Mouse (Mus musculus) yolk sac, embryonic 10.5 days (tissue): ENCODE measurements around the gene Nmb.

Experiments
- DNase-seq: peaks from one replicate; pipeline ENCODE4 v3.0.0-alpha.2; 2017; ENCODE audit warnings: low spot score

Nmb gene

DNA sequence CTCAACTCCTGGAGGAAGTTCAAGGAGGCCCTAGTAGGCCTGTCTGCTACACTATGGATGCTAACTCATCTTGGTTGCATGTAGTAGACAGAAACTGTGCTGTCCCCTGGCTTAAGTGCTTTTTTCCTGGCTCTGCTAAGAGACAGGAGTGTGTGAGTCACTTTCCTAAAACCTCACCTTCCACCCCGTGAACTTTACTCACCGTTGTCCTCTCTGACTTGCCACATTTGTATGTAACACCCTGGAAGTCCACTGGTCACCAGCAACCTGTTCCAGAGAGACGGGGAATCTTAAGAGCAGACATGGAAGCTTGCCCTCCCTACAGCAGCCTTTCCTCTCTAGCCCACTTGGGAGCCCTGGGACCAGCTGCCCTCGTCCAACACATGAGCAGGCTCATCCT is 7.2 kb downstream of the Nmb start:
- no peak for DNase-seq

DNA sequence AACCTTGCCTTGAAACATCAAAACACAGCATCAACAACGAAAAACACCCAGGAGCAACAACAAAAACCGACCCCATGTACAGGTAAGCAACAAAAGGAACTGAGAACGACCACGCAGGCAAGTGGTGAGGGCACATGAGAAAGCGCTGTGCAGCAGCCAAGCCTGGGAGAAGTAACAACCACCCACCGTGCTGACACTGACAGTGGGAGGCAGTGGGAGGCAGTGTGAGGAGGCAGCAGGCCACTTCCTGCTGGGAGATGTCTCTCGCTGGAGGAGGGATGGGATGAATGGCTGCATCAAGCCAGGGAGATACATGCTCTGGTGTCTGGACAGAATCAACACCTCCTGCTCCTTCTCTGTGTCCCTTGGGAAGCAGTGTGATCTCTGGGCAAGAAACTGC is 7.7 kb downstream of the Nmb start:
- no peak for DNase-seq

DNA sequence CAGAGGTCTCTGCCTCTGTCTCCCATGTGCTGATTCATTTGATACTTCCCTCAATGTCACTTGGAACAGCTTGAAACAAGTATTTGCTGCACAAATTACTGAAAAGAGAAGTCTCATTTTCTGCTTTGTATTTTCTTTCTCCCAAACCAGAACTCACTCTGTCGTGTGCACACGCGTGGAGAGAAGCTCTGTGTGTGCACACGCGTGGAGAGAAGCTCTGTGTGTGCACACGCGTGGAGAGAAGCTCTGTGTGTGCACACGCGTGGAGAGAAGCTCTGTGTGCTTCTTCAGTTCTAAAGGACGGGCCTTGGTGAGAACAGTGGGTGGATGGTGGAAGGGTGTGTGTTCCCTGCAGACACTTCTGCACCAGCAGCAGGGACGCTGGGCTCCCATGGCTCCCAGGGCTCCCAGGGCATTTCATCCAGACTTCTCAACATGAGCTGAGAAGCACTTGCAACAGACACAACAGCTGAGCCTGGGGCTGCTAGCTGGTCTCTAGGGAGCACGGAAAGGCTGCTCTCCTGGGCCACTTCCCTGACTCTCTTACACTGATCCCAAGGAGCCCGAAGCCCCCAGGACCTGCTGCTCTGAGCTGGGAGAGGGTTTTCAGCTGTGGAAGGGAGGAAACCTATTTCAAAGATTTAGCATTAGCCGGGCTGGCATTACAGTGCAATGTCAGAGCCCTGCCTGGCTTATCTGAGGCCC is 9.9 kb downstream of the Nmb start:
- DNase-seq = no peak

DNA sequence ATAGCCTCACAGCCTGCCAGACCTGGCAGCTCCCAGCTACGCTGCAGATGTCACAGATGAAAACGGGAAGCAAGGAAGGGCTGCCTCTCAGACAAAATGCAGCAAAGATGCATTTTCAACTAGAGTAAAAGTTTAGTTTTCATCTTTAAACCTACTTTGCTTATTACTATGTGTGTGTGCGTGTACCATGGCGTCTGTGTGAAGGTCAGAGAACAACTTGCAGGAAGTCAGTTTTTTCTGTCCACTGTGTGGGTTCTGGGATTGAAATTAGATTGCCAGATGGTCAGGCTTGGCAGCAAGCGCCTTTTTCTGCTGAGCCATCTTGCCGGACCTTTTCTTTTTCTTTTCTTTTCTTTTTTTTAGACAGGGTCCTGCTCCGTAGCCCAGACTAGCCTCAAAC is 10.7 kb downstream of the Nmb start:
- no peak for DNase-seq

- no peak for DNase-seq
These were observed 11.1 kb downstream of the Nmb start for GRCm38 (mm10) chr7:80893753-80894129.

- no peak for DNase-seq
These were observed 11.7 kb downstream of the Nmb start for GRCm38 (mm10) chr7:80893086-80893752.

GRCm38 (mm10) chr7:80889841-80890241 is 15.0 kb downstream of the Nmb start:
- DNase-seq = no peak

GRCm38 (mm10) chr7:80889021-80889511 is 15.8 kb downstream of the Nmb start:
- peak; percentile 71 for DNase-seq

- DNase-seq = peak; percentile 21
These were observed 16.3 kb downstream of the Nmb start for GRCm38 (mm10) chr7:80888595-80888994.

- no peak for DNase-seq
These were observed 19.2 kb downstream of the Nmb start for GRCm38 (mm10) chr7:80885666-80886065.

- peak; percentile 89 for DNase-seq
These were observed 21.9 kb downstream of the Nmb start for GRCm38 (mm10) chr7:80882830-80883505.

GRCm38 (mm10) chr7:80875727-80876126 is 29.1 kb downstream of the Nmb start:
- no peak for DNase-seq

- DNase-seq = no peak
These were observed 31.2 kb downstream of the Nmb start for GRCm38 (mm10) chr7:80873631-80874030.

- no peak for DNase-seq
These were observed 31.8 kb downstream of the Nmb start for GRCm38 (mm10) chr7:80873038-80873437.

DNA sequence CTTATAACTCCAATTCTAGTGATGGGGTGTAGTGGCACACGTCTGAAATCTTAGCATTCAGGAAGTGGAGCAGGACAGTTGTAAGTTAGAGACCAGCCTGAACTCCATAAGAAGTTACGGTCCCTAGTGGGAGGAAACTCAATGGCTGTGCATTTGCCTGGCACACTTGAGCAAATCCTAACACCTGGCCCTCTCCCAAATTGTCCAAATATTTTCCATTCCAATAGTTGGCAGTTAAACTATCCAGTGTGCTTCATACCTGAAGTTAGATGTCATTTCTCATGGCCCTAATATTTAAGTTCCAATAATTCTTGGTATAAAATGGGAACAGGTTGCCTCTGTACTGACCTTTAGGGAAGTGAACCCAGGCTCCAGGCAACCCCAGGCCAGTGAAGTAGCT is 36.2 kb downstream of the Nmb start:
- DNase-seq = no peak

DNA sequence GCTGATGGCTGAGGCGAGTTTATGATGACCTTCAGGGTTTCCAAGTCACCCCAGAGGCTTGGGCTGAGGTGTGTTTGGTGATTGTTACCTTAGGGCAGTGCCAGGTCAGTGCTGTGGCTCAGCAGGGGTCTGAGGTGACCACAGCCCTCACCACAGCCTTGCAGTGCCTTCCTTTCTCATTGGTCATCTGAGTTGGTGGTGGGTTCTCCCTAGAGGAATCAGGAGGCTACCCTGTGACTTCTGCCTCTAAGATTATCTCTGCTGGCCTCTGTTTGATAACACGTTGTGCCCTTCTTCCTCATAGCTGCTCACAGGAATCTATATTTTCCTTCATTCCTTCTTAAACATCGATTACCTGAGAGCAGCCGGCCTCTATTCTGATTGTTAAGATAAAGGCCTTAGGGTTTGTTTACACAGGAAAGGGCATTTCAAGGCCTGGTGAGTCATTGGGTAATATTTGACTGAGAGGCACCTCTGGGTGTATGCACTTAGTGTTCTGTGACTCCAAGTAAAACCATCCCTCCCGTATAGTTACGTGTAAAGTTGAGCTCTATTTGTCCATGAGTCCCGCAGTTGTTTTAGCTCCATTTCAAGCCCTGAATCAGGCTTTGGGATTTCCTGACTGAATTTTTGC is 38.2 kb downstream of the Nmb start:
- peak; percentile 75 for DNase-seq

DNA sequence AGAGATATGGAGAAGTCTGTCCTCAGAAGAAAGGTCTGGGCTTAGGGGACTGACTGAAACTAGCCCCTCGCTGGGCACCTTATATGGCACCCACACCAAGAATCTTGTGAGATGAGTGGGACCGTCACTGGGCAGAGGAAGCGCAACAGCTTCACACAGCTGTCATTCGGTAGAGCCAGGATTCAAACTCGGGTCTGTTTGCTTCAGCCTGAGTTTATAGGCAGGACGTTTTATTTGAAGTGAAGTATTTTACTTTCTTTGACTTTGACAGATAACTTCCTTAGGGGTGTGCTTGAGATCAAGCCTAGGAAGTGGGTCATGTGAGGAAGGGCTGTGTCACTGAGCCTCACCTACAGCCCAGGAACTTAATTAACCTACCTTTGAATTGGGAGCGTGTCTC is 39.4 kb downstream of the Nmb start:
- DNase-seq = no peak

DNA sequence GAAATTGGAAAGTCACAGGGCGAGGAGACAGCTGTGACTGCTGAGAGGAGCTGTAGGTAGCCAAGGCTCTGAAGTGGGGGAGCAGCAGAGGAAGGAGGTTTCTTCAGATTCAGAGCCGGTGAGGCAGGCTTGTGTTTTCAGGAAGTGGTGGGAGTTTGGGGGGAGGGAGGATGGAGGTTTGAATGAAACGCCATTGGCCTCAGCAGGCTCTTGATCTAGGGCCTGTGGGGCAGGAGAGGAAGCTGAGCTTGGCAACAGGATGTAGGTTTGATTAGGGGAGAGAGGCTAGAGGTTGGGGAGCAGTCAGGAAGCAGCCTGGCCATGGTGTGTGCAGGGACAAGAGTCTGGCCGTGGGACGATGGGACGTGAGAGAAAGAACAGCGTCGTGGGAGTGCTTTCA is 40.0 kb downstream of the Nmb start:
- no peak for DNase-seq

- no peak for DNase-seq
These were observed 40.7 kb downstream of the Nmb start for GRCm38 (mm10) chr7:80864151-80864550.

DNA sequence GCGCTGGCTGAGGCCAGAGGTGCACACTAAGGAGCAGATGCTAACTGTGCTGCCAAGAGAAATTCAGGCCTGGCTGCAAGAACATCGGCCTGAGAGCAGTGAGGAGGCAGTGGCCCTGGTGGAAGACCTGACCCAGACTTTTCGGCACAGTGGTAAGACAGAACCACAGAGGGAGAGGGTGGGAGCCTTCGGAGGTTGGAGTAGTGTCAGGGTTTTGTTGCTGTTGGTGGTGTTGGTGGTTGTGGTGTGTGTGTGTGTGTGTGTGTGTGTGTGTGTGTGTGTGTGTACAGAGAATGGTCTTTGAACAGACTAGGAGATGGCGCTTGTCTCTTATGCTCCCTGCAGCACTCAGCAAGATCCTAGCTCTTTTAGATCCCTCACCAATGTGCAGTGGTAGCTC is 41.4 kb downstream of the Nmb start:
- no peak for DNase-seq

- DNase-seq = no peak
These were observed 42.4 kb downstream of the Nmb start for GRCm38 (mm10) chr7:80862475-80862874.

DNA sequence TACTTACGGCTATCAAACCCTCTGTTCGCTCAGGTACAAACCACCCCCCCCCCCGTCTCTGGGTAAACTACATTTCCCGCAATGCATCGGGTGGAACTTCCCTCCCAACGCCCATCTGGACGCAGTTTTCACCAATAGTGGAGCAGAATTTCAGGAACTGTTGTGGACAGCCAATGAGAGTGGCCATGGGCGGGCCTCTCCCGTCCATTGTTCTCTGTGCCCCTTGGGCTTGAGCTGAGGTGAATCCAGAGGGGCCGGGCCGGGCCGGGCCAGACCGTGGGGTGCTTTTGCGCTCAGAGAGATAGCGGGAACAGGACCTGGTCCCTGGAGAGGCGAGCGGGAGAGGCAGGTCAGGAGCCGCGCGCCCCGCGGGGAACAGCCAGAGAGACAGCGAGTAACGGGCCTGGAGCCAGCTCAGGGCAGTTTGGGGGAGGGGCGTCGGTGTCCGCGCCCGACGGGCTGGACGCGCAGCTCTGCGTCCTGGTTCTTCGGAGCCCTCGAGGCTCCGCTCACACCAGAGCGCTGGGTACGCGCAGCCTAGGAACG is 44.1 kb downstream of the Nmb start, which contains the start of gene Zscan2:
TSS of gene Zscan2 (plus strand) at position 192 of the 546 bp plus-strand sequence.
- DNase-seq = peak; percentile 97
